In genomic region chr12:45942402-45942801, GRCm38 (mm10) we compare ENCODE assay signal across 25 mouse cellular contexts.
"Had no signal": no experiment of that assay in that cellular context is flagged by ENCODE, and none has a peak within 500 bp of the region (broad histone marks: within the 10 kb centered on the region; RNA-seq: fewer than 3 reads in every experiment).

No protein-coding gene starts in this region.

- H3K27ac ChIP-seq: gastrocnemius, adult 2 months; heart, embryonic 10.5 days; hindbrain, embryonic 10.5 days; hindbrain, embryonic 12.5 days; hindbrain, embryonic 14.5 days; intestine, embryonic 15.5 days; layer of hippocampus, adult 2 months; limb, embryonic 13.5 days; limb, embryonic 15.5 days; liver, embryonic 12.5 days; liver, embryonic 14.5 days had no signal

- DNase-seq: gastrocnemius, adult 2 months; gastrocnemius, postnatal 10 days; gastrocnemius, postnatal 25 days; heart, adult 18-20 months; heart, postnatal 10 days; heart, postnatal 4 days; kidney, adult 18-20 months; kidney, adult 8-10 months; kidney, postnatal 10 days; kidney, postnatal 25 days; kidney, postnatal 4 days; layer of hippocampus, adult 9-11 months; layer of hippocampus, postnatal 36 days; left cerebral cortex, postnatal 4 days had no signal

- H3K4me3 ChIP-seq: gastrocnemius, adult 2 months; heart, embryonic 10.5 days; heart, embryonic 12.5 days; hindbrain, embryonic 10.5 days; hindbrain, embryonic 12.5 days; intestine, embryonic 15.5 days; layer of hippocampus, adult 2 months; limb, embryonic 13.5 days; limb, embryonic 15.5 days; liver, embryonic 12.5 days had no signal
